15 mouse cellular contexts compared by ENCODE assay signal in the genomic region with DNA sequence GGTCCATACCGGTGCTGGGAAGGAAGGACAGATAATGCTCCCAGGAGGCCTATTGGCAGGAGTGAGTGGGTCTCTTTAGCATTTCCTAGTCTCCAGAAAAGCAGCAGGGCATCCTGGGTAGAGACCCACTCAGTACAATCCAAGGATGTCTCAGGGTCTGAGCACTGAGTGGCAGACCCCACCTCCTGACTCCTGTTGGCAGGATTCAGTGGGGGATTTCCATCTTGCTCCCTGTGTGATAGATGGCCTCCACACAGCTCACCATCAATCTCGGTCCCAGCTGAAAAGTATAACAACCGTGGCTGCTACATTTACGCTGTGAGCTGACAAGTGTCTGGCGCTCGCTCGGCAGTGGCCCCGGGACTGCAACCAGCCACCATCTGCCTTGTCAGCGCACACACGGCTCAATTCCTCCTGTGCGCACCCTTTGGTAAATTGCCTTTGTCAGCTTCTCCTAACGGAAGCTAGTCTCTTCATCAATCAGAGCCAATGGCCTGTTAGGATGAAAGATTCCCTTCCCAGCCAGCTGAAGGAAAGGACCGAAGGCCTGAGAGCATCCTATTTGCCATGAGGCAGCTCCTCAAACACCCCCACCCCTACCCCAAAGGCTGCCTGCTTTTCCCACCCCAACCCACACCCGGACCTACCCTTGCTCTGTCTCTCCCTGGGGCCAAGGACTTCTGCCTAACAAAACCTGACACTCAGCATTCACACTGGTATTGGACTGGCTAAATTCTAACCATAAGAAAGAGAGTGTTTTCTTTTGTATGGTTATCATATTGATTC.
DNase-seq lines count a peak whose midpoint lies in the region; ATAC-seq lines count a peak whose summit lies in the region.
"Had no signal": no experiment of that assay in that cellular context is flagged by ENCODE, and none has a peak within 500 bp of the region (broad histone marks: within the 10 kb centered on the region; RNA-seq: fewer than 3 reads in every experiment).

No protein-coding gene starts in this region.

- peak; percentile 21 for ATAC-seq in lung, embryonic 15.5 days (ENCODE audit: borderline replicate concordance, extremely low read depth, low FRiP score, low TSS enrichment)
- ATAC-seq in hindbrain, embryonic 11.5 days (ENCODE audit: low FRiP score): peak; percentile 72
- ATAC-seq in neural tube, embryonic 15.5 days (ENCODE audit: low FRiP score): peak; percentile 78
- ATAC-seq: Patski had no signal

- H3K36me3 ChIP-seq in lung, embryonic 15.5 days: no peaks in the 10 kb centered on the region
- no peaks in the 10 kb centered on the region for H3K36me3 ChIP-seq in hindbrain, embryonic 11.5 days (ENCODE audit: control insufficient read depth, insufficient read depth, low read length)
- H3K36me3 ChIP-seq in neural tube, embryonic 15.5 days: no peaks in the 10 kb centered on the region
- H3K36me3 ChIP-seq: liver, embryonic 13.5 days had no signal

- H3K27ac ChIP-seq in lung, embryonic 15.5 days: no peak overlapping the region
- no peak overlapping the region for H3K27ac ChIP-seq in hindbrain, embryonic 11.5 days (ENCODE audit: low read depth, low read length)
- 0 out of 2 replicates have a peak overlapping the region, but pooled peaks have one; percentile 15 for H3K27ac ChIP-seq in neural tube, embryonic 15.5 days (replicated peaks)
- H3K27ac ChIP-seq: liver, embryonic 13.5 days; macrophage had no signal

- H3K4me1 ChIP-seq in lung, embryonic 15.5 days: no peaks in the 10 kb centered on the region
- H3K4me1 ChIP-seq in hindbrain, embryonic 11.5 days (replicated peaks; ENCODE audit: control insufficient read depth, insufficient read depth, low read length): no peaks in the 10 kb centered on the region
- H3K4me1 ChIP-seq in neural tube, embryonic 15.5 days: 0 out of 2 replicates have a peak, but pooled peaks cover 11% of the 10 kb centered on the region
- H3K4me1 ChIP-seq: liver, embryonic 13.5 days had no signal

- WGBS in lung, embryonic 15.5 days: 34% methylated on average over 14 of the region's 14 CpGs
- WGBS in hindbrain, embryonic 11.5 days: 60% methylated on average over 14 of the region's 14 CpGs
- WGBS in neural tube, embryonic 15.5 days: 29% methylated on average over 14 of the region's 14 CpGs

- no peak overlapping the region for H3K9ac ChIP-seq in lung, embryonic 15.5 days
- H3K9ac ChIP-seq in hindbrain, embryonic 11.5 days (ENCODE audit: low read depth, low read length): no peak overlapping the region
- no peak overlapping the region for H3K9ac ChIP-seq in neural tube, embryonic 15.5 days (replicated peaks)
- H3K9ac ChIP-seq: liver, embryonic 13.5 days had no signal

- DNase-seq in lung, adult 18-20 months: no peak
- peak; percentile 37 for DNase-seq in cerebellum, adult 9-11 months
- peak; percentile 31 for DNase-seq in hindbrain, embryonic 11.5 days (ENCODE audit: low spot score)
- DNase-seq in adrenal gland, adult 8-10 months: no peak
- no peak for DNase-seq in kidney, postnatal 10 days
- DNase-seq: gastrocnemius, postnatal 36 days; kidney, adult 11 months; kidney, postnatal 4 days; liver, embryonic 13.5 days; thymus, postnatal 36 days had no signal

- H3K27me3 ChIP-seq in lung, embryonic 15.5 days: no peaks in the 10 kb centered on the region
- H3K27me3 ChIP-seq in hindbrain, embryonic 11.5 days (ENCODE audit: control insufficient read depth, insufficient read depth, low read length): no peaks in the 10 kb centered on the region
- H3K27me3 ChIP-seq in neural tube, embryonic 15.5 days (replicated peaks): no peaks in the 10 kb centered on the region
- H3K27me3 ChIP-seq: CH12.LX; liver, embryonic 13.5 days; Patski had no signal

- no peak overlapping the region for H3K4me3 ChIP-seq in lung, embryonic 15.5 days
- no peak overlapping the region for H3K4me3 ChIP-seq in hindbrain, embryonic 11.5 days (ENCODE audit: low read depth, low read length)
- H3K4me3 ChIP-seq in neural tube, embryonic 15.5 days (replicated peaks): no peak overlapping the region
- H3K4me3 ChIP-seq: liver, embryonic 13.5 days had no signal

- H3K4me2 ChIP-seq in lung, embryonic 15.5 days: no peak overlapping the region
- no peak overlapping the region for H3K4me2 ChIP-seq in hindbrain, embryonic 11.5 days (replicated peaks; ENCODE audit: low read depth, low read length)
- H3K4me2 ChIP-seq in neural tube, embryonic 15.5 days: peak overlapping the region; percentile 24
- H3K4me2 ChIP-seq: liver, embryonic 13.5 days had no signal

- H3K9me3 ChIP-seq in lung, embryonic 15.5 days: no peaks in the 10 kb centered on the region
- no peaks in the 10 kb centered on the region for H3K9me3 ChIP-seq in hindbrain, embryonic 11.5 days (ENCODE audit: control insufficient read depth, low read length)
- H3K9me3 ChIP-seq in neural tube, embryonic 15.5 days (replicated peaks): no peaks in the 10 kb centered on the region
- H3K9me3 ChIP-seq: liver, embryonic 13.5 days had no signal

Comparison
In these comparisons a context has a peak if more than half of its experiments do, and no peak if none do; other contexts are left out.
1. ATAC-seq: peak in every context shown above with its lines; median percentile 78 in neural tube, embryonic 15.5 days; 72 in hindbrain, embryonic 11.5 days; 21 in lung, embryonic 15.5 days.
2. DNase-seq: peak in cerebellum, adult 9-11 months (single experiment) and hindbrain, embryonic 11.5 days (single experiment); none in lung, adult 18-20 months (0 of 2), adrenal gland, adult 8-10 months (single experiment) and kidney, postnatal 10 days (single experiment).